Mouse (Mus musculus) c-Kit-positive CD71-positive TER-119-positive erythroid progenitor cells, embryonic 14.5 days (primary cell): ENCODE results near the gene Gm44503.

Experiments used
- DNase-seq: peaks from one replicate; pipeline ENCODE4 v3.0.0-alpha.2; 2013; ENCODE audit warnings: low spot score

The Gm44503 gene

DNA sequence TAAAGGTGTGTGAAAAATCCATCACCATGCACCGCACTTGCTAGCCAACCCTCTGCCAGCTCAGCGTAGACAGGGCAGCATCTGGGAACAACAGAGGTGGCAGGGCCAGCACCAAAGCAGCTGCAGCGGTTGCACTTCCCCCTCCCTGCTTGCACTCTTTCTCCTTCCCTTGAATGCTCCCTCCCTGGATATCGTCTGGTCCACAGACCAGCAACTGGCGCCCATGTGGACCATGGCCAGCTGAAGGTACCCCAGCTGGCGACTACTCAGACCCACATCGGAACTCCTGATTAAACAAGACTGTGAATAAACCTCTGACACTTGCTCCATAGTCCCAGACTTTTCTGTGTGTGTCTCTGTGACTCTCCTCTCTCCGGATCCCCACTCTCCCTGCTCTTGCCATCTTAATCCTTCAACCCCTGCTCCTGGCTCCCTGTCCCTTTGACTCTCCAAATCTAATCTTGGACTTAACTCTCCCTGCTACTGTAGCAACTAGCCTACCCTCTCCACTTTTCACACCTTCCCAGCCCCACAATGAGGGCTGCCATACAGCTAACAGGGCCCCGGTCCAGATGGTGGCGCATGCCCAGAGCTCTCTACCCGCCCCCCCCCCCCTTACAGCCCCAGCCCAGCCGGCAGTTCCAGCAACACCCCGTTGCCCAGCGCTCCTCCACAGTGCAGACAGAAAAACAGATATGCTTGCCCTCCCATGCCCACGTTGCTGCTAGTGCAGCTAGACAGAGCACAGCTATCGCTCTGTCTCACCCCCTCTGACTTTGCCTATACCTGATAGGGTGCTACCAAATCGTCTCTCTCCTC, 67.4 kb downstream of the Gm44503 start:
- no peak for DNase-seq

DNA sequence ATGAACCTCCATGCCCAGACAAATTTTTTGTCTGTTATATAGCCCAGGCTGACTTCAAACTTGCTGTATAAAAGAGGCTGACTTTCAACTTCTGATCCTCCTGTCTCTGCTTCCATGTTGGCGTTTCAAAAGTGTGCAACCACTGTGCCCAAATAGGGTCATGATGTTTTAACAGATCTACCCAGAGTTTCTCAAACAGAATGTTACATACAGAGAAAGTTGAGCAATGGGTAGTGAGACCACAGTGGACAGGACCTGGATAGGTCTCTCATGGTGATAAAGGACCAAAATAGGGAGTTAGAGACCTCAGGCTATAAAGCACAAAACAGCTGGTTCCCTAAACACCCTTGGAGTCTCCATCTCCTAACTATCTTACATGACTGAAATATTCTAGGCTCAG, 71.8 kb downstream of the Gm44503 start:
- DNase-seq = no peak

DNA sequence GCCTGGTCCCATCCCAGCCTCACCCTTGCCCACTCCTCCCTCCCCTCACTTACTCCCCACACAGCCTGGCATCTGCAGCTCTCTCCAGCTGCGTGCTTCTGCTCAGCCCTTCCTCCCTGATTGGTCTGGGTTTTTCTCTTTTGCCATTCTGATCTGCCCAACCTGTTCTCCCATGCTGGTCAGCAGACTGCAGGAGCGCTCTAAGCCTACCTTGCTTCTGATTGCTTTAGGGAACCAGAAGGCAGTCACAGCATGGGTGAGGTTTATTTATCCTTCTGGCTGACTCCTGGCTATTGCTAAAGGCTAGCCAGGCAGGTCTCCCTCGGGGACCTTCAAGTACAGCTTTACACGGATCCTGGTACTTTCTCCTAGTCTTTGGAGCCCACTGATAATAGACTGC, 72.8 kb downstream of the Gm44503 start:
- DNase-seq = no peak

DNA sequence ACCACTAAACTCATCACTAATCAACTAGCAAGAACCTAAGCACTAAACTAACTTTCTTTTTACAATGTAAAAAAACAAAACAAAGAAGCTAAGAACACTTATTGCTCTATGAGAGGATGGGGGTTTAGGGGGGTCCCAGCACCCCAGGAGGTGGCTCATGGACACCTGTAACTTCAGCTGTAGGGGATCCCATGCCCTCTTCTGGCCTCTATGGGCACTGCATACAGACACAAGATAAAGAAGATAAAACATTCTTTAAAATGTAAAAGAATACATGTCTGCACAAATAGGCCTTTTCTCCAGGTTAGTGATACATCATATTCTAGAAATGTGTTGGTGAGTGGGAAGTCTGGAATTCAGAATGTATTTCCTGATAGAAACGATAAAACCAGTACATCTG, 74.8 kb downstream of the Gm44503 start:
- DNase-seq = no peak

DNA sequence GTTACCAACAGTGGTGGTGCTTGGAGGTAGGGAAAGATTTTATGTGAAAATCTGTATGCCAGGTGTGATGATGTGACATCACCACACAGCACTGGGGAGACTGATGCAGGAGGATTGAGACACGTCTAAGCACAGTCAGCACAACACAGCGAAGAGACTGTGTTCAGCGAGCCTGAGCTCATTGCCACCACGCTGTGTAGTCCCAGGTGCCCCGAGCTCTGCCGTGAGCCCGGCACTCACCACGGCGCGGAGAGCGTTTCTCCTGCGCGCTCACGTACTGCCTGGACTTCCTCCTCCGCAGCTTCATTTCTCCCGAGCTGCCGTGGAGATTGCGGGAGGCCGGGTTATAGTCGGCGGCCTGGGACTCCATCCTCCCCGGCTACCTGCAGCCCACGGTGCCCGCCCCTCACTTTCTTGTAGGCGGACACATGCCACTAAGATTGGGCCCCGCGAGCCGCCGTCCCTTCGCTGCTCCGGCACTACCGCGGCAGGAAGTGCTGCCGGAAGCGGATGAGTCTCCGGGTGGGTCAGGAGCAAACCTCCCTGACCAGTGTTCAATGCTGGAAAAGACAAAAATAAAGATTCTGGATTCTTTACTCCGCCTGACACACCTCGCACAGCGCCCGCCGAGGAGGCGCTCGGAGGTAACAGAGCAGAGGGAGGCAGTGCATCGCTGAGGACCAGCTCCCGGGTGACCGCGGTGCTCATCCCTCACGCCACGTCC, 80.7 kb downstream of the Gm44503 start:
- peak; percentile 85 for DNase-seq

DNA sequence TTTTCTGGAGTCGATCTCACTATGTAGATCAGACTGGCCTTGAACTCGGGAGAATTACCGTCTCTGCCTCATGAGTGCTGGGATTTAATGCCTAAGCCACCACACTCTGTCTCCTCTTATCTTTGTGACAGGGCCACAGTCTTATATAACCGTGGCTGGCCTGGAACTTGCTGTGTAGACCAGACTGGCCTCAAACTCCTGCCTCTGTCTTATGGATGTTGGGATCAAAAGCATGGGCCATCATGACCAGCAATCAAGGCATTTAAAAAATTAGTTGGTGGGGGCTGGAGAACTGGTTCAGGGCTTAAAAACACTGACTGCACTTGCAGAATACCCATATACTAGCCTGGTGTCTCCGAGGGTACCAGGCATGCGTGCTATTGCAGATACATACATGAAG, 81.4 kb downstream of the Gm44503 start, which contains the start of gene Pigb:
Gene Pigb (minus strand): TSS at position 299 of the 400 bp plus-strand sequence.
- DNase-seq = no peak

DNA sequence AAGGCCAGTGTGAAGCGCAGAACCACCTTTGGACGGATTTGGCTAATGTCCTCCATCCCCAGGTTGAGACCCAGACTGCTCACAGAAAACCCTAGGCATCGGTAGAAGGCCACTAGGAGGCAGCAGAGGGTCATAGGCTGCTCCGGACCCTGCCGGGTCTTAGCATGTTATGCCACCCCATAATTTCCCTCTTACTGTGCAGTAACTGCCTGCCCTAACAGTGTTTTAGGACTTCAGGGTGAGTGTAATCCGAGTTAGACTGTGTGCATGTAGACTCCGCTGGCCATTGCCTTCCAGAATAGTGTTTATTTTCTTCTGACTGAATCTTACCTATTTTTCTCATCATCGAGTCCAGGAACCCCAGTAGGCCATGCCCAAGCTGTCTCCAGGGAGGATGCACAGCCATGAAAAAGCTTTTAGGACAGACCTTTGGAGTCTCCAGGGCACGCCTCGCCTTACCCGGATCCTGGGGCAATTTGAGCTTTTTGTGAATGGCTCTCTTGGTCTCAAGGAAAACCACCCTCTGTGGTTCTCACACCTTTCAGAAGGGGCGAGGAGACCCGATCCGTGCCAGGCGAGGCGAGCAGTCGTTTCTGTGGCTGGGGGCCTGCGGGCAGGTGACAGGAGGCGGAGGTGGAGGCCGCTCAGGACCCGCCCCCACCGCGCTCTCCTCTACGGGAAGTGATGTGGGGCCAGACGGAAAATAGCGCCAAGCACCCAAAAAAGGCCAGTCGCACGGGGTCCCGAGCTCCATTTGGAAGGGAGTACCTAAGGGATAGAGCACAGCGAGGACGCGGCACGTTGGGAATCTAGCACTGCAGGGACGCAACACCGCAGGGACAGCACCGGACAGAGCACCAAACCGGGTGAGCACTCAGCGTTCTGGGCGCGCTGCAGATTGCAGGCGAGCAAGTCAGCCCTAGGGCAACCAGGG, 85.8 kb downstream of the Gm44503 start, which contains the start of gene Rab27a:
Gene Rab27a (plus strand): TSS at position 709 of the 934 bp plus-strand sequence.
- peak; percentile 72 for DNase-seq

DNA sequence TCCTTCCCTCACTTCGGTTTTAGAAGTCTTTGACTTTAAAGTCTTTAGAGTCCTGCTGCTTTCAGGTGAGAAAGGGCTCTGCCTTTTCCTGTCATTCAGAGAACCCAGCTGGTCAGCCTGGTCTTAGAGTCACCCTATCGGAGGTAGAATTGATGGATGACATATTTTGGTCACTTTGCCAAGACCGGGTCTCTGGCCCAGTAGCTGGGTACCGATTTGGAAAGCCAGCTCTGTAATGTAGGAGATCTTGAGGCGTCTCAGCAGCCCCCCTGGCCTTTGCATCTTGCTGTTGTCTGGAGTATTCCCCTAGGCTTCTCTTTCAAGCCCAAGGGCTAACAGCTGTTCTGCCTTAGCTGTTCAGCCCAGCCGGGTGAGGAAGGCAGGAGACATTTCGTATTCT, 86.6 kb downstream of the Gm44503 start:
- no peak for DNase-seq

DNA sequence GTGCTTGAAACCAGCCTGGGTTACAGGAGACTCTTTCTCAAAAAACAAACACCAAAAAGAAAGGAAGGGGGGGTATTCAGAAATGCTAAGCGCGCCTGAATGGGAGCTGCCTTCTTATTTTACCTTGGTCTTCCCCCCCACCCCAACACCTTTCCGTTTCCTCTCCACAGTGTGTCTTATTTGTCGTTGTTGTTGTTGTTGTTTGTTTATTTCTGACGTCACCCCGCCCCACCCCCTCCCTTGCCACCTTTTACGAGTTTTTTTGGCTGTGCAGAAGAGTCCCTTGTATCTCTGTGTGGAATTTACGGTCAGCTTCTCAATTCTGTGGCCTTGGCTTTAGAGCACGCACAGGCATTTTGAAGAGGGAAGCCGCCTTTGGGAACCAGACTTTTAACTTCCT, 87.1 kb downstream of the Gm44503 start:
- DNase-seq = no peak

DNA sequence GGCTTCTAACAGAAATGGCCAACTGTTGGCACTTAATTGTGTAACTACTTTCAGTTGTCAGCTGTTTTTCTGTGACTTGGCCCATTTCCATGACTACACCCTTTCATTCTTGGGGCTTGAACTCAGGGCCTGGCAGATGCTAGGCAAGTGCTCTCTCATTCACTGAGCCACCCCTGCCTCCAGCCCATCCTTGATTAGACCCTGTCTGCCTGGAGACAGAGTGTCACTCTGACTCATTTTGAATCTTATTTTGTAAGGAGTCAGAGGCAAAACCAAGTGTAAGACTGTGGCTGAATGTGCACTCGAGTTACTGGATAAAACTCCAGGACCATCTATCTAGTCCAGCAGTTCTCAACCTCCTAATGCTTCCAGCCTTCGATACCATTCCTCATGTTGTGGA, 89.3 kb downstream of the Gm44503 start:
- no peak for DNase-seq

DNA sequence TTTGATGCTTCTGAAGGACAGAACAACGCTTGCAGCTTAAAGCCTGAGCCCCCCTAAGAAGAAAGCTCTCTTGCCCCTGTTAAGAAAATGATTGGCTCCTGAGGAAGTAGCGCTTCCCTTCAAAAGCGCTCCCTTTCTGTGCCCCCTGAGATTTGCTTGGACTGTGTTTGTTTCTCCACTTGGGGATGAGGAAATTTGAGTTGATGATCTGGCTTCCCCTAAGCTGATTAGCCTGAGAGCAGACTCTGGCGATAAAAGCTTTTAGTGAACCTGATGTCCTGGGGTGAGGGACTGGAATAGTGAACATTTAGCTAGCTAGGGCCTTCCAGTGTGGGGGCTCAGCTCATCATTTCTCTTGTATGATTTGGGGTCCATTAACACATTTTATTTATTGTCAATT, 90.3 kb downstream of the Gm44503 start:
- DNase-seq = no peak

DNA sequence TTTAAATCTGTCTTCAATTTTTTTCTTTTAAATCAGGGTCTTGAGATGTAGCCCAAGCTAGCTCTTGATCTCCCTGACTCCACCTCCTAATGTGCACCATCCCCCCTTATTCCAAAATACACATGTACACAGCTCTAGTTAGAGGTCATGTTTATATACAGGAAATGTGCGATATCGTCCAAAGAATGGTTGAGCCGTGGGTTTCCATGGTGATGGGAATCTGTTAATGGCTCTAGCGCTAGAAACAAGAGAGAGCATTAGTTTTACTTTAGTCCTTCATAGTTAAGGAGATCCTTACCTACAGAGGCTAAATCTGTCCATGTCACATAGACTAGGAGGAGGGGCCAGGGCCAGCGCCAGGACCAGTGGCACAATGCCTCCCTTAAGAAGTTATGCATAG, 91.2 kb downstream of the Gm44503 start:
- DNase-seq = no peak

DNA sequence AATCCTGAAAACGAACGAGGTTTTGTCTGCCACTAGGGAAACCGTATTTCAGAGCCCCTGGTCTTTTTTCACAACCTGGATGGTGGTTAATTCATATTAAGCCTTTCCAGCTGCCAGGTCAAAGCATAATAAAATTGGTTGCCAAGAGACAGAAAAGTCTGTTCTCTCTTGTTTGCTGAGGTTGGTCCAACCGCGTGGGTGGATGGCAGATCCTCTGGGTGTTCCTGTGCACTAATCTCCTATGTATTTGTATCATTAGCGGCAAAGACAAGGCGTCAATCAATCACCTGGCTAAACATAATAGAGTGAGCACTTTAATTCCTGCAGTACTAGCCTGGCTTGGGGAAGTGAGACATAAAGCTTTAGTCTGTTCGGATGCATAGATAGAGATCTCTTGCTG, 92.0 kb downstream of the Gm44503 start:
- no peak for DNase-seq

DNA sequence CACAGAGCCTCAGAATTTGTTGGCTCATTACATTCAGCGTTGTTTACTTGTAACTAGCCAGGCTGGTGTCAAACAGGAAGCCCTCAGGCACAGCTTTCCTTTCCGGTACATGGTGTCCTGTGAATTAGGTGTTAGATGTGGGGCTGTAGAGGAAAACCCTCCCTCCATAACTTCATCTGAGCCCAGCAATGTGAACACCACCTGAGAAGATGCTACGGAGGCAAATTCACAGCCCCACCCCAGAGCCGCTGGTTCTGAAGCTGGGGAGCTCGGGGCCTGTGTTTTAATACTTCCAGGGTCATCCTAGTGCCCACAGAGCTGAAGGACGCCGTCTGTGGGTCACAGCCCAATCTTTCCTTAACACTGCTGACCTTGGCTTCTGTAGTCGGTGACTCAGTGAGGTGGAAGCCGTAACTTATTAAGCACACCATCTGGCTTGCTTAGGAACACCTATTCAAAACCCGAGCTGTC, 96.8 kb downstream of the Gm44503 start:
- DNase-seq = no peak

DNA sequence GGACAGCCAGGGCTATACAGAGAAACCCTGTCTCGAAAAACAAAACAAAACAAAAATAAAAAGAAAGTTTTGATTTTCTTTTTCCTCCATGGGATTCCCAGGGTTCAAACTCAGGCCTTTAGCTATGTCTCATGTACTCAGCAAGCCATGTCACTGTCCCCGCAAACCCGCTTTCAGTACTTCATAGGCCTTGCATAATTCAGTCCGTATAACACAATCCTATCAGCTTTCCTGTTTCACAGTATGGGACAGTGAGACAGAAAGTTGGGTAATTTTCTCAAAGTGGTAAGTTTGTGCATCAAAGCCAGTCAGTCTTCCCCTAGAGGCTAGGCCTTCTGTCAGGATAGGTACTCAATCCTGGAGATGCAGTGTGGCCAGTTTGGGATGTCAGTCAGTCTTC, 100.6 kb downstream of the Gm44503 start:
- DNase-seq = no peak

DNA sequence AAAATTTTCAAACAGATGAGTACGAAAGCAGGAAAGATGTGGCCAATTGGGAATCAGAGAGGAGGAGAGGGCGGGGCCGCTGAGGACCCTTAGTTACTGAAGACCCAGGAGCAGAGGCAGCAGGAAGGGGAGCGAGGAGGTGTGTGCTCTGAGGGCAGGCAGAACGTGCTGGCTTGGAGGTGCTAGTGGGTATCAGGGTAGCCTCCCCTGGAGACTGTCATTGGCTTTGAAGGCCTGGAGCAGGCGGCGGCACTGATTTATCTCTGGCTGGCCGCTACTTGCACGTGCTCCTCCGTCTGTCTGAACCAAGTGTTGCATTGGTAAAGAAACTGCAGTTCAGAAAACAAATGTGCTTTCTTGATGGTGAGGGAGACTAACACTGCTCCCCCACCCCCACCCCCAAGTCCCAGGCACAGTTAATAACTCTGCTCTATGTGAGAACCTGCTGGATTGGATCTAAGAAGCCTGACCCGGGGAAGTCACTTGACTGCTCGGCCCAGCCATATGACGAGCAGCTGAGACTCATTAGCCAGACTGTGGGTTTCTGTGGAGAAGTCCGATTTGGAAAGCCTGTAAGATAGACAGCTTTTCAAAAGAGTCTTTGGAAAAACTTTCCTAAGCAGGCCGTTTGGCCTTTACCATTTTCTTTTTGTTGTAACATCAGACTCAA, 105.1 kb downstream of the Gm44503 start:
- no peak for DNase-seq
